Mouse (Mus musculus) testis, adult 2 months (tissue): Measurements from ENCODE around the gene Dpf1. TPM values are rescaled to one million over a fixed set of nuclear protein-coding genes. Genes with fewer than 3 reads are reported as not detected.
A peak's percentile ranks its signal among the peaks of the same experiment; 100 is the strongest.

ENCODE experiments used
- H3K27ac ChIP-seq: fragments of 200-500 bp; 2 replicates; pipeline ENCODE4 v1.5.1; 2012; ENCODE audit warnings: low read depth, low read length; ENCODE audit not compliant: control insufficient read depth, insufficient read depth
- H3K27me3 ChIP-seq: fragments of 200-500 bp; 2 replicates; pipeline ENCODE4 v1.6.1; 2012; ENCODE audit warnings: mild to moderate bottlenecking, low read length, moderate library complexity; ENCODE audit not compliant: control insufficient read depth, insufficient read depth
- H3K36me3 ChIP-seq: fragments of 200-500 bp; 2 replicates; pipeline ENCODE4 v1.6.1; 2012; ENCODE audit warnings: mild to moderate bottlenecking, low read length; ENCODE audit not compliant: control insufficient read depth, insufficient read depth
- H3K4me1 ChIP-seq: fragments of 200-500 bp; 2 replicates; pipeline ENCODE4 v1.6.1; 2012; ENCODE audit warnings: low read length; ENCODE audit not compliant: control insufficient read depth, insufficient read depth
- H3K4me3 ChIP-seq: fragments of 200-500 bp; 2 replicates; pipeline ENCODE4 v1.5.1; 2012; ENCODE audit warnings: low read depth, mild to moderate bottlenecking, low read length, moderate library complexity, mixed read lengths; ENCODE audit not compliant: control insufficient read depth
- CTCF ChIP-seq: fragments of 200-500 bp; IDR thresholded peaks from 2 replicates; pipeline ENCODE4 v1.5.1; 2012; ENCODE audit warnings: low read depth, mild to moderate bottlenecking, inconsistent platforms, low read length, moderate library complexity; ENCODE audit not compliant: control insufficient read depth, insufficient read depth, insufficient replicate concordance
- POLR2A ChIP-seq: fragments of 200-500 bp; IDR thresholded peaks from 2 replicates; pipeline ENCODE4 v1.6.1; 2012; ENCODE audit warnings: low read depth, mild to moderate bottlenecking, inconsistent platforms, low read length, moderate library complexity; ENCODE audit not compliant: control insufficient read depth
- polyA plus RNA-seq: library from polyadenylated mRNA; depleted of rRNA; stranded (reverse); fragments of >200 nt; gene quantifications from 2 replicates; pipeline ENCODE4 v1.2.3, GENCODE M21; 2012

The Dpf1 gene
- polyA plus RNA-seq, 1 experiment = 8.0 TPM

- Histone ChIP-seq H3K27ac (no peak overlapping the region), H3K4me3 (no peak overlapping the region), H3K36me3 (no peaks in the 10 kb centered on the region; the same call in none of the 2 replicates), H3K4me1 (peaks cover 3% of the 10 kb centered on the region), H3K27me3 (no peaks in the 10 kb centered on the region)
- no peak for TF ChIP-seq CTCF
- no peak for TF ChIP-seq POLR2A
These were observed 36.8 kb upstream of the Dpf1 start for GRCm38 (mm10) chr7:29266931-29267330.

- no peak overlapping the region for H3K27ac ChIP-seq
- H3K4me1 ChIP-seq = peaks cover 4% of the 10 kb centered on the region
- no peaks in the 10 kb centered on the region; the same call in none of the 2 replicates for H3K36me3 ChIP-seq
- H3K27me3 ChIP-seq = no peaks in the 10 kb centered on the region
- TF ChIP-seq POLR2A = no peak
- no peak for TF ChIP-seq CTCF
- no peak overlapping the region for H3K4me3 ChIP-seq
These were observed 33.3 kb upstream of the Dpf1 start for GRCm38 (mm10) chr7:29270445-29270844.

- H3K36me3 ChIP-seq = no peaks in the 10 kb centered on the region; the same call in none of the 2 replicates
- peaks cover 4% of the 10 kb centered on the region for H3K4me1 ChIP-seq
- no peak for TF ChIP-seq CTCF
- TF ChIP-seq POLR2A = no peak
- H3K4me3 ChIP-seq = no peak overlapping the region
- no peak overlapping the region for H3K27ac ChIP-seq
- no peaks in the 10 kb centered on the region for H3K27me3 ChIP-seq
These were observed 31.9 kb upstream of the Dpf1 start for GRCm38 (mm10) chr7:29271687-29272465.

- no peaks in the 10 kb centered on the region; the same call in 1 of the 2 replicates for H3K36me3 ChIP-seq
- no peak overlapping the region for H3K4me3 ChIP-seq
- no peaks in the 10 kb centered on the region for H3K27me3 ChIP-seq
- H3K4me1 ChIP-seq = peaks cover 9% of the 10 kb centered on the region
- H3K27ac ChIP-seq = no peak overlapping the region
- TF ChIP-seq CTCF (no peak), POLR2A (no peak)
These were observed 27.0 kb upstream of the Dpf1 start for GRCm38 (mm10) chr7:29276715-29277114.

GRCm38 (mm10) chr7:29277510-29277909 lies 26.2 kb upstream of the Dpf1 start:
- H3K4me1 ChIP-seq = peaks cover 9% of the 10 kb centered on the region
- no peak overlapping the region for H3K4me3 ChIP-seq
- H3K36me3 ChIP-seq = no peaks in the 10 kb centered on the region
- H3K27ac ChIP-seq = no peak overlapping the region
- no peak for TF ChIP-seq POLR2A
- no peak for TF ChIP-seq CTCF
- no peaks in the 10 kb centered on the region for H3K27me3 ChIP-seq

- Histone ChIP-seq H3K27ac (no peak overlapping the region), H3K4me3 (peak overlapping the region; percentile 59; the same call in 1 of the 2 replicates), H3K4me1 (peaks cover 11% of the 10 kb centered on the region), H3K27me3 (no peaks in the 10 kb centered on the region), H3K36me3 (no peaks in the 10 kb centered on the region)
- TF ChIP-seq POLR2A = no peak
- no peak for TF ChIP-seq CTCF
These were observed 24.5 kb upstream of the Dpf1 start for GRCm38 (mm10) chr7:29279261-29279660.

GRCm38 (mm10) chr7:29279924-29280323 lies 23.8 kb upstream of the Dpf1 start:
- peak overlapping the region; percentile 91 for H3K27ac ChIP-seq
- H3K36me3 ChIP-seq = no peaks in the 10 kb centered on the region
- peak overlapping the region; percentile 95 for H3K4me3 ChIP-seq
- H3K27me3 ChIP-seq = no peaks in the 10 kb centered on the region
- peaks cover 11% of the 10 kb centered on the region for H3K4me1 ChIP-seq
- TF ChIP-seq POLR2A = no peak
- TF ChIP-seq CTCF = no peak
